Mouse (Mus musculus) naive thymus-derived CD4-positive, alpha-beta T cell, adult 5 months (primary cell): ENCODE results near the gene Gm21883. TPM values are rescaled to one million over a fixed set of nuclear protein-coding genes. Genes with fewer than 3 reads are reported as not detected.

Experiments
- polyA plus RNA-seq: library from polyadenylated mRNA; unstranded; fragments of 100-300 nt; shearing (Covaris generic); gene quantifications from one replicate; pipeline ENCODE4 v1.2.1, GENCODE M21; 2017

Gm21883 gene
- polyA plus RNA-seq, result not detected

DNA sequence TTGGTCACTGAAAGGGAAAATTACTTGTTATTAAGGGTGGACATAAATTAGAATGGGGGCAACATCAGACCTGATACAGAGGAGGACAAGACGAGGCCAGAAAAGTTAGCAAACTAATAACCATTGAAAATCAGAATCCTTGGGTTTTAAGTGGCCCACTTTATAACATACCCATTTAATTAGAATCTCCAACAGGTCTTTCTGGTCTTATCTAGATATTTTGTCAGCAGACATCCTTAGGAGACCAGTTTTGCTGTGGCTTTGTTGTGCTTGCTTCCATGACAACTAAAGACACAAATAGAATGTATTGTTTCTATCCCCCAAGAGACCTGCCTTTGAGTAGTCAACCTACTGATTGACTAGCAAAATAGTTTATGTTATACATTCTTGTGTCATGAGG, at the start of gene Gm21883:
Gene Gm21883, minus strand, starts transcription at position 101 of the 400 bp plus-strand sequence.

DNA sequence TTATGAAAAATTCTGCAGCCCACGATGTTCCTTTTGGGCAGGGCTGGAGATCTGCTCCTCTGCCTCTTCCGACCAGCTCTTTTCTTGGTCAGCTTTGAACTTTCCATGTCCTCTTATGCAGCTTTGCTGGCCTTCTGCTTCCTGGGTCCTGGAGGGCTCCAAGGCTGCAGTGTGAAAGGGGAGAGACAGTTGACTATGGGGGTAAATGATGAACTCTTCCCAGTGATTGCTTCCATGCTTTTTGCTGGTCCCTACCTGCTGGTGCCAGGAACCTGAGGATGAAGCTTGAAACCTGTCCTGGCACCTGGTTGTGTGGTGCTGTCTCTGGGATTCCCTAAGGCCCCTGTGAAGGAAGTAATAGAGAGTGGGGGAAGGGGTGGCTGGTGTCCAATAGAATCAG, 44.7 kb upstream of the Gm21883 start, which contains the start of gene Spin2e:
Gene Spin2e, minus strand, starts transcription at position 101 of the 400 bp plus-strand sequence.

Other genes with a start within 250 kb of the Gm21883 start
- gene Btbd35f26, start 237.8 kb downstream of the Gm21883 start, polyA plus RNA-seq, result not detected
- gene Btbd35f19, start 190.4 kb downstream of the Gm21883 start, polyA plus RNA-seq, result not detected
- not detected for gene Spin2e, start 44.6 kb upstream of the Gm21883 start, polyA plus RNA-seq
- gene Btbd35f25, start 142.9 kb upstream of the Gm21883 start, polyA plus RNA-seq, result not detected